Mouse (Mus musculus) cortical plate, adult 2 months (tissue): ENCODE measurements around the gene Sp1. TPM values are rescaled to one million over a fixed set of nuclear protein-coding genes. Genes with fewer than 3 reads are reported as not detected.

Experiments
- H3K27ac ChIP-seq: fragments of 200-500 bp; 2 replicates; pipeline ENCODE4 v1.5.1; 2012; ENCODE audit warnings: low read length, control low read depth, inconsistent platforms; ENCODE audit not compliant: insufficient read depth
- H3K4me1 ChIP-seq: fragments of 200-500 bp; 2 replicates; pipeline ENCODE4 v1.6.1; 2011; ENCODE audit warnings: low read length; ENCODE audit not compliant: control insufficient read depth, insufficient read depth
- H3K4me3 ChIP-seq: fragments of 200-500 bp; 2 replicates; pipeline ENCODE4 v1.5.1; 2011; ENCODE audit warnings: mild to moderate bottlenecking, low read length, control low read depth; ENCODE audit not compliant: insufficient read depth
- CTCF ChIP-seq: fragments of 200-500 bp; IDR thresholded peaks from 2 replicates; pipeline ENCODE4 v1.5.1; 2011; ENCODE audit warnings: mild to moderate bottlenecking, control low read depth, low read length; ENCODE audit not compliant: insufficient read depth; ENCODE audit errors: extremely low read depth
- POLR2A ChIP-seq: fragments of 200-500 bp; IDR thresholded peaks from 2 replicates; pipeline ENCODE4 v1.6.1; 2011; ENCODE audit warnings: mild to moderate bottlenecking, low read length, control low read depth; ENCODE audit not compliant: insufficient read depth; ENCODE audit errors: extremely low read depth
- polyA plus RNA-seq: library from polyadenylated mRNA; depleted of rRNA; stranded (reverse); fragments of >200 nt; gene quantifications from 2 replicates; pipeline ENCODE4 v1.2.3, GENCODE M21; 2012

Gene Sp1
- polyA plus RNA-seq, 1 experiment: 10.5 TPM

DNA sequence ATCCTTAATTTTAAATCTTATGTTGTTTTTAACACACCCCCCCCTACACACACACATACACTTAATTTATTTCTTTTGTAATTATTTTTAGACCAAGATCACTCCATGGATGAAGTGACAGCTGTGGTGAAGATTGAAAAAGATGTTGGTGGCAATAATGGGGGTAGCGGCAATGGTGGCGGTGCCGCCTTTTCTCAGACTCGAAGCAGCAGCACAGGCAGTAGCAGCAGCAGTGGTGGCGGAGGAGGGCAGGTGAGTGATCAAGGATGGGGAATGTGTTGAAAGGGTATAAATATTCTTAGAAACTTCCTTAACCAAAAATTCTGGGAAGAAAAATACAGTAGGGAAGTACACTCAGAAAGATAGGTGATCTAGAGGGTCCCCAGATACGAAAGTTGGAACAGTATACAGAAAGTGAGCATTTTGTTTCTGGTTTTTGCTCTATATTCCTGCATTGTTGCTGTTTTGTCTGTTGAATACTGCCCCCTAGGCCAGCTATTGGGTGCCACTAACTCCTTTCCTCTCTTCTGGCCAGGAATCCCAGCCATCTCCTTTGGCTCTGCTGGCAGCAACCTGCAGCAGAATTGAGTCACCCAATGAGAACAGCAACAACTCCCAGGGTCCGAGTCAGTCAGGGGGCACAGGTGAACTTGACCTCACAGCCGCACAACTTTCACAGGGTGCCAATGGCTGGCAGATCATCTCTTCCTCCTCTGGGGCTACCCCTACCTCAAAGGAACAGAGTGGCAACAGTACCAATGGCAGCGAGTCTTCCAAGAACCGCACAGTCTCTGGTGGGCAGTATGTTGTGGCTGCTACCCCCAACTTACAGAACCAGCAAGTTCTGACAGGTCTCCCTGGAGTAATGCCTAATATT, 2.0 kb downstream of the Sp1 start:
- no peak overlapping the region for H3K27ac ChIP-seq
- peaks cover 6% of the 10 kb centered on the region for H3K4me1 ChIP-seq
- no peak for TF ChIP-seq CTCF
- no peak for TF ChIP-seq POLR2A
- no peak overlapping the region for H3K4me3 ChIP-seq

DNA sequence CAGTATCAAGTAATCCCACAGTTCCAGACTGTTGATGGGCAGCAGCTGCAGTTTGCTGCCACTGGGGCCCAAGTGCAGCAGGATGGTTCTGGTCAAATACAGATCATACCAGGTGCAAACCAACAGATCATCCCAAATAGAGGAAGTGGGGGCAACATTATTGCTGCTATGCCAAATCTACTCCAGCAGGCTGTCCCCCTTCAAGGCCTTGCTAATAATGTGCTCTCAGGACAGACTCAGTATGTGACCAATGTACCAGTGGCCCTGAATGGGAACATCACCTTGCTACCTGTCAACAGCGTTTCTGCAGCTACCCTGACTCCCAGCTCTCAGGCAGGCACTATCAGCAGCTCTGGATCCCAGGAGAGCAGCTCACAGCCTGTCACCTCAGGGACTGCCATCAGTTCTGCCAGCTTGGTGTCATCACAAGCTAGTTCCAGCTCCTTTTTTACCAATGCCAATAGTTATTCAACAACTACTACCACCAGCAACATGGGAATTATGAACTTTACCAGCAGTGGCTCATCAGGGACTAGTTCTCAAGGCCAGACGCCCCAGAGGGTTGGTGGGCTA, 2.7 kb downstream of the Sp1 start:
- no peak for TF ChIP-seq CTCF
- no peak for TF ChIP-seq POLR2A
- Histone ChIP-seq H3K4me1 (peaks cover 6% of the 10 kb centered on the region), H3K4me3 (no peak overlapping the region), H3K27ac (no peak overlapping the region)

DNA sequence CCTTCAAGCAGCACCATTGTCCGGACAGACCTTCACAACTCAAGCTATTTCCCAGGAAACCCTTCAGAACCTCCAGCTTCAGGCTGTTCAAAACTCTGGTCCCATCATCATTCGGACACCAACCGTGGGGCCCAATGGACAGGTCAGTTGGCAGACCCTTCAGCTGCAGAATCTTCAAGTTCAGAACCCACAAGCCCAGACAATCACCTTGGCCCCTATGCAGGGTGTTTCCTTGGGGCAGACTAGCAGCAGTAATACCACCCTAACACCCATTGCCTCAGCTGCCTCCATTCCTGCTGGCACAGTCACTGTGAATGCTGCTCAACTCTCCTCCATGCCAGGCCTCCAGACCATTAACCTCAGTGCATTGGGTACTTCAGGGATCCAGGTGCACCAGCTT, 3.3 kb downstream of the Sp1 start:
- TF ChIP-seq CTCF (no peak), POLR2A (no peak)
- Histone ChIP-seq H3K27ac (no peak overlapping the region), H3K4me1 (peaks cover 6% of the 10 kb centered on the region), H3K4me3 (no peak overlapping the region)

DNA sequence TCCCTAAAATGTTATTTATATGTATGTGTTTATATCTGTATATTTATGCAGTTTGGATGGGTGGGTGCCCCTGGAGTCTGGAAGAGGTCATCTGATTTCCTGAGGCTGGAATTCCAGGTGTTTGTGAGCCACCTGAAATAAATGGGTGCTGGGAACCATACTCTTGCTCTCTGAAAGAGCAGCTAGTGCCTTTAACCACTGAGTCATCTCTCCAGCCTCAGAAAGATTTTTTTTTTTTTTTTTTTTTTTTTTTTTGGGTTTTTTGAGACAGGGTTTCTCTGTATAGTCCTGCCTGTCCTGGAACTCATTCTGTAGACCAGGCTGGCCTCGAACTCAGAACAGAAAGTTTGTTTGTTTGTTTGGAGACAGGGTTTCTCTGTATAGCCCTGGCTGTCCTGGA, 5.1 kb downstream of the Sp1 start:
- TF ChIP-seq CTCF (no peak), POLR2A (no peak)
- Histone ChIP-seq H3K27ac (no peak overlapping the region), H3K4me3 (no peak overlapping the region), H3K4me1 (peaks cover 6% of the 10 kb centered on the region)

DNA sequence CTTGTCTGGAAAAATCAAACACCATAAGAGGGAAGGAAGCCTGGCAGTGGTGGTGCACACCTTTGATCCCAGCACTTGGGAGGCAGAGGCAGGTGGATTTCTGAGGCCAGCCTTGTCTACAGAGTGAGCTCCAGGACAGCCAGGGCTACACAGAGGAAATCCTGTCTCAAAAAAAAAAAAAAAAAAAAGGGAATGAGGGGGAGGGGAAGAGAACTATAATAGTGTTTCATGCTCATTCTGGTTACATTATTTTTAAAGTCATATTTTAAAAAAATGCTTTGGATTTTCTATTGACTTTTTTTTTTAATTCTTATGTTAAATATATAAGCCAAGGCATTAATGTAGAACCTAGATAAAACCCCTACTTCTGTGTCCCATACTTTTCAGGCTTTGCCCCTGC, 7.7 kb downstream of the Sp1 start:
- TF ChIP-seq POLR2A (no peak), CTCF (no peak)
- peaks cover 5% of the 10 kb centered on the region for H3K4me1 ChIP-seq
- H3K4me3 ChIP-seq: no peak overlapping the region
- H3K27ac ChIP-seq: no peak overlapping the region

DNA sequence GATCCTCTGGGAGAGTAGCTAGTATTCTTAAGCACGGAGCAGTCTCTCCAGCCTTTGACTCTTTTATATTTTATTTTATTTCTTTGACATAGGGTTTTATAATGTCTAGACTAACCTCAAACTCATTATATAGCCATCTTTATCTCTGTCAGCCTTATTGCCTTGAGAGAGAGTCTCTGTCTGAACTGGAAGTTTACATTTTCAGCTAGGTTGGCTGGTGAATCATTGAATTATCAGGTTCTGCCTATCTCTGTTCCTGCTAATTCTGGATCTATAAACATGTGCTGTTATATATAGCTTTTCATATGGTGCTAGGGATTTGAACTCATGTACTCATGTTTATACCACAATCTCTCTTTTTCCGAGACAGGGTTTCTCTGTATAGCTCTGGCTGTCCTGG, 11.6 kb downstream of the Sp1 start:
- no peak overlapping the region for H3K4me3 ChIP-seq
- H3K4me1 ChIP-seq: no peaks in the 10 kb centered on the region; the same call in 1 of the 2 replicates
- H3K27ac ChIP-seq: no peak overlapping the region
- TF ChIP-seq CTCF: no peak
- TF ChIP-seq POLR2A: no peak

DNA sequence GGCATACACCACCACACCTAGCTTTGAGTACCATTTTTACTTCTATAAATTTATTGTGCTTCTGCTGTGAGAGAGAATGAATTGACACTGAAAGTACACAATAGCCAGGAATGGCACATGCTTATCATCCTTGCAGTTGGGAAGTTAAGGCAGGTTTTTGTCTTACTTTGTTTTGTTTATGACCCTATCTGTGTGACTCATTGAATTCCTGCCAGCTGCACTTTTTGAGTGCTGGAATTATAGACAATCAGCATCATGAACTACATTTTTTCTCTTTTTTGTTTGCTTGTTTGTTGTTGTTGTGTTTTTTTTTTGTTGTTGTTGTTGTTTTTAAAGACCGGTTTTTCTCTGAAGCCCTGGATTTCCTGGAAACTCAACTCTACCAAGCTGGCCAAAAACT, 15.0 kb downstream of the Sp1 start:
- TF ChIP-seq POLR2A (no peak), CTCF (no peak)
- Histone ChIP-seq H3K27ac (no peak overlapping the region), H3K4me1 (no peaks in the 10 kb centered on the region; the same call in 1 of the 2 replicates), H3K4me3 (no peak overlapping the region)

DNA sequence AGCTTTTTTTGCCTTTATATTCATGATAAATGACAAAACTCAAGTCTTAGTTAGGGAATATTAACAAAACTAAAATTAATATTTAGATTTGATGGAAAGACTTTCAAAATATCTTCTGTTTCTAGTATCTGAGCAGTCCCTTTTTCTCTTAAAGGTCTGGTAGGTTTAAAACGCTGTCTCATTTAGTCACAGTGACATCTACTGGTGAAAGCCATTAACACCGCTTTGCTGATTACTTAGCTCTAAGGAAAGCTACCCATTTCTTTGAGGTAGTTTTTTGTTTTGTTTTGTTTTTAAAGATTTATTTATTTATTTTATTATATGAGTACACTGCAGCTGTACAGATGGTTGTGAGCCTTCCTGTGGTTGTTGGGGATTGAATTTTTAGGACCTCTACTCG, 15.5 kb downstream of the Sp1 start:
- no peaks in the 10 kb centered on the region; the same call in 1 of the 2 replicates for H3K4me1 ChIP-seq
- no peak overlapping the region for H3K4me3 ChIP-seq
- H3K27ac ChIP-seq: no peak overlapping the region
- TF ChIP-seq CTCF: no peak
- TF ChIP-seq POLR2A: no peak

DNA sequence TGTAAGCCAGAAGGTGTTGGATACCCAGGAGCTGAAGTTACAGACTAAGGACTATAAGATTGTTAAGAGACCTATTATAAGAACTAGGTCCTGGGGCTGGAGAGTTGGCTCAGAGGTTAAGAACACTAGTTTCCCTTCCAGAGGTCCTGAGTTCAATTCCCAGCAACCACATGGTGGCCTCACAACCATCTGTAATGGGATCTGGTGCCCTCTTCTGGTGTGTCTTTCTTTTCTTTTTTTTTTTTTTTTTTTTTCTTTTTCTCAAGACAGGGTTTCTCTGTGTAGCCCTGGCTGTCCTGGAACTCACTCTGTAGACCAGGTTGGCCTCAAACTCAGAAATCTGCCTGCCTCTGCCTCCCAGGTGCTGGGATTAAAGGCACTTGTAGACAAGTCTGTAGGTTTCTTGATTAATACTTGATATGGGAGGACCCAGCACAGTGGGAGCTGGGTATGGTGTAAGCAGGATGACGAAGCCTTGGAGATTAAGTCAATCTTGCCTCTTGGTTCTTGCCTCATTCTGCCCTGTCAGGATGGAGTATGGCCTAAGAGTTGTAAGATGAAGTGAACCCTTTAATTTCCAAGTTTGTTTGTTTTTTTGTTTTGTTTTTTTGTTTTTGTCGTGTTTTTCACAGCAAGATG, 17.8 kb downstream of the Sp1 start:
- no peak overlapping the region for H3K4me3 ChIP-seq
- no peaks in the 10 kb centered on the region; the same call in 1 of the 2 replicates for H3K4me1 ChIP-seq
- no peak overlapping the region for H3K27ac ChIP-seq
- TF ChIP-seq CTCF (no peak), POLR2A (no peak)
